Mouse (Mus musculus) heart, postnatal 10 days (tissue): ENCODE results near the gene Nefh. TPM values are rescaled to one million over a fixed set of nuclear protein-coding genes. Genes with fewer than 3 reads are reported as not detected.

ENCODE experiments used
- DNase-seq, 2 experiments: peaks; one replicate each; pipeline ENCODE4 v3.0.0; 2021
- intact Hi-C: fragments of 180-260 bp; cut with DNase I; formaldehyde crosslinking; loops from one replicate; pipeline ENCODE4 v1.15.1; 2025
- total RNA-seq, 2 experiments: library from RNA; stranded (reverse); gene quantifications; 2 replicates each; pipeline ENCODE4 v1.2.3; 2021

Gene Nefh
- under 1 TPM in 1 of 2 experiments, not detected in 1; 0.07 TPM for total RNA-seq

DNA sequence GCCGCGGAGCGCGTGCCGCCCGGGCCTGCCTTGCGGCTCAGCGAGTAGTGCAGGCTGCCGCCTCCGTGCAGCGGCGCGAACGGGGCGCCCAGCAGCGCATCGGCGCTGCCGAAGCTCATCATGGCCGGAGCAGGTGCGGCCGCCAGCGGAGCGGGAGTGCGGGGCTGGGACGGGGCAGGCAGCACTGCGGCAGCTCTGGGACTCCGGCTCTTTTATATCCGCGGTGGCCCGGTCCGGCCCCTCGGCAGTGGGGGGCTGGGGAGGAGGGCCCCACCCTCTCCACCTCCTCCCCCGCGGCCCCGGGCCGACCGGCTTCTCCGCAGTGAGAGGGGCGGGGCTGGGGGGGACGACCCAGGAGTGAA, at the start of gene Nefh:
TSS of gene Nefh (minus strand) at position 252 of the 362 bp plus-strand sequence.
- DNase-seq = no peak
- intact Hi-C loops = loop anchor here (2.0 kb wide), 1 partner anchor 27 kb away; no protein-coding TSS in a partner anchor

DNA sequence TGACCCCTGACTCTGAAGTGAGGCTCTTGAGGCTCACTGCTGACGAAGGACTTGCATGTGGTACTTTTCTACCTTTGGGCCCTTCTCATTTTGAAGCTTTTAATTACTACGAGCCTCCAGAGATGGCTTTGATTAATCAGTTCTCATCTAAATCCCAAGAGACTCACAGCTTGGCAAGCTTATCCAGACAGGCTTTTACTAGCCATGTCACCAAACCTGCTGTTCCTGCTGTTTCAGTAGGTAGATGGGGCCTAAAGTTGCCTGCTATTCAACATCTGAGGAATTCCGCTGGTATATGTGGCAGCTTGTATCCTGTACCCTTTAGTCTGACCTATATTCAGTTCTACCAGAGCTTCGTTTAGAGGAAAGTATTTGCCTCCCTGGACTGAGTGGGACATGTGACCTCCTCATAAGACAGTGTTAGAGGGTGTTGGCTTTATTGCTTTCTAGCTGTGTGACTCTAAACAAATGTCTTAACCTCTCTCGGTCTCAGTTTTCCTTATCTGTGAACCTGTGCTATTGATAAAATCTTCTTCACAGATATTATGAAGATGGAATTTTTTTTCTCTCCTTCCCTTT, 48.8 kb upstream of the Nefh start:
- intact Hi-C loops = no loop called here
- DNase-seq = no peak

DNA sequence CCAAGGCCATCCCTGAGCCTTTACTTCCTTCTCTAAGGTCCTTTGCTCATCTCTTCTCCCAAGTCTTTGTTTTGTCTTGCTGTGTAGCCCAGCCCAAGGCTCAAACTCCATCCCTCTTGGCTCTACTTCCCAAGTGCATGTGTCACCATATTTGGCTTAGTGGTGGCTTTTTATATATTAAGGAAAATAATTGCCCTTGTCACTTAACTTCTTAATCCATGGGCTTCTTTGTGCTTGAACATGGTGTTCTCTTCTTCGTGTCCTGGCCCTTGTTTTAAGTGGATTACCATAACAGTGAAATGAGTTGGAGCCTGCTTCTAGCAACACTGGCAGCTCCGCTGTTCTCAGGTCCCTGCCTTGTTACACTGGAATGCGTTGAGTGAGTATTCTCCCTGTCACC, 47.8 kb upstream of the Nefh start:
- intact Hi-C loops = no loop called here
- no peak for DNase-seq

DNA sequence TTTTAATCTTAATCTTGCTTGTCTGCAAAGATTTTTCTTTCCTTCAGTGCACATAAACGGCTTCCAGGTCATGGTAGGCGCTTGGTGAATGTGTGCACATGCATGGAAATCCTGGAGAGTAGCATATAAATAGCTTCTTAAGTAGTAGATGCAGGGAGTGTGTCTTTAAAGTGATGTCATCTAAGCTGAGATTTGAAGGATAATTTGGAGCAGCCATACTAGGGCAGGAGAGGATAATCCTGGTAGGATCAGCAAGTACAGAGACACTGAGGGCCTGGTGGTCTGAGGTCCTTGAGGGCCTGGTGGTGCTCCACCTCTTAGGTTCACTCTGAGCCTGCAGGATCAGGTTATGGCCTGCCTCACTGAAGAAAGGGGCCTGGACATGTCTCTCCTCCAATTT, 44.6 kb upstream of the Nefh start:
- intact Hi-C loops = no loop called here
- DNase-seq = no peak

DNA sequence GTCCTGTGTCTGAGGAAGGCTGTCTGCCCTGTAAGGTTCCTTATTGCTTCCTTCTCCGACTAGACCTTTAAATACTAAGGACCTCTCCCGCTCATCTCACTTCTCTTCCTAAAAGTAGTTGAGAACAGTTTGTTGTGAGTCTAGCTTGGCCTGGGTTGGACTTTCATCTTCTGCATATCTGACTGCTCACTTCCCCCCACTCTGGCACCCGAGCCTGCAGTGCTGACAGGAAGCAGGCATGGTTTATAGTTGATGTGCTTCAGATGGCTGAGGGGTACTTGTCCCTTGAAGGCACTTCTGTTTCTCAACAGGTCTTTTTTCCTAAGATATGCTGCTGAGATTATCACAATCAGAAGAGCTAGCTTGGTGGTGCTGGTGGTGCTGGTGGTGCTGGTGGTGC, 41.3 kb upstream of the Nefh start:
- intact Hi-C loops = no loop called here
- peak in 1 of 2 experiments; percentile 17 for DNase-seq

DNA sequence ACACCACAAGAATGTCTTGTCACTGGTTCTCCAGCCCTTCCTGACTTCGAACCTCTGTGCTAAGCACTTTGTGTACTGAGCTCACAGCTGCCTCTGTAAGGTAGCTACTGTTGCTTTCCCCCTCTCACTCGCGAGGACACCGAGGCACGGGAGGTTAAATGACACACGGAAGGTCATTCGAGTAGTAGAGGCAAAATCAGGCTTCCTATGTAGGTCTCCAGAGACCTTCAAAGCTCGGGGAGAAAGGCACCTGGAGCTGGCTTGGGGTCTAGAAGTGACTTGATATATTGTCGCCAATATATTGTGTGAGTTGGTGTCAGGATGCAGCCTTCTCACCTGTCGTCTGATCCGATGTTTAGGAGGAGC, 39.6 kb upstream of the Nefh start:
- DNase-seq = no peak
- intact Hi-C loops = no loop called here

DNA sequence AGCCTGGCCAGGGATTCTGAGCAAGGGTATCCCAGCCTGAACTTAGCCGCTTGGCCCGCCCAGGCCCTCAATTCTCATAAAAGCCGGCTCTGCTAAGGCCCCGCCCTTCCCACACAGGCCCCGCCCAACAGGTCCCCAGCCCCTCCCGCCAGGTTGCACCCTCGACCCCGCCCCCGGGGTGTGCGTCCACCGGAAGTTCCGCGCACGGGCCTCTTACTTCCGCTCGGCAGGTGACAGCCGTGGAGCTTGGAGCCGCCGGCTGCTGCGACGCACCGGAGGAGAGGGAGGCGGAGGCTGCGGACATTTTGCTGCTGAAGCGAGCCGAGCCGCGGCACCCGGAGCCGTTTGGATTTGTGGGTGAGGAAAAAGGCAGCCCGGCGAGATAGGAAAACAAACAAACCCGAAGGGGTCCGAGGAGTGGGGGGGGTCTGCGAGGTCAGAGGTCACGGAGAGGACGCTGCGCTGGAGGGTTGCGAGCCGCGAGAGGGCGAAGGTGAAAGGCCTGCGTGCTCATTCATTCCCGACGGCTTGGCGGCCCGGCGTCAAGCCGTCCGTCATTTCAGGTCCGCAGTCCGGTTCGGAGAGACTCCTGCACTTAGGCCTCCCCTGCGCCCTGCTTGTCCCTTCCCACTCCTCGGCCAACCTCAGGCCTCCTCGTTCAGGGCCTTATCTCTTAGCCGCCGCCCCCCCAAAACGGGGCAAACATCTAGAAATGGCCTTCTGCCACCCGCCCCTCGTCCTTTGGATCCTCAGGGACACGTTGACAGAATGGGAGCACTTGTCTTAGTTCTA, 39.0 kb upstream of the Nefh start, which contains the start of gene Ap1b1:
TSS of gene Ap1b1 (plus strand) at position 130 of the 792 bp plus-strand sequence.
- DNase-seq = peak; percentile 89 to 93
- intact Hi-C loops = no loop called here

DNA sequence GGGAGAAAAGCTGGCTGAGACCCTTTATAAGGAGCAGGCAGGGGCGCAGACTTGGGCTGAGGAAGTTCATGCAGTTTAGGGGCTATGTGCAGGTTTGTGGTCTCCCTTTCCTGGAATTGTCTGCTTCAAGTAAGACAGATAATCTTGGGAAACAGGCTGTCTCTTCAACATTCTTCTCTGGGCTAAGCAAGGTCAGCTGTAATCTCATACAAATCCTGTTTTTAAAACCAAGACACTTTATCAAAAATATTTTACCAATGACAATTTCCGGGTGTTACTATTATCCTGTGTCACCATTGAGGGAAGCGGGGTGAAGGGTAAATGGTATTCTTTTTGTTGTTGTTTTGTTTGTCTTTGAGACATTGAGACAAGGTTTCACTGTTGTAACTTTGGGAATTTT, 36.9 kb upstream of the Nefh start:
- intact Hi-C loops = no loop called here
- DNase-seq = no peak

DNA sequence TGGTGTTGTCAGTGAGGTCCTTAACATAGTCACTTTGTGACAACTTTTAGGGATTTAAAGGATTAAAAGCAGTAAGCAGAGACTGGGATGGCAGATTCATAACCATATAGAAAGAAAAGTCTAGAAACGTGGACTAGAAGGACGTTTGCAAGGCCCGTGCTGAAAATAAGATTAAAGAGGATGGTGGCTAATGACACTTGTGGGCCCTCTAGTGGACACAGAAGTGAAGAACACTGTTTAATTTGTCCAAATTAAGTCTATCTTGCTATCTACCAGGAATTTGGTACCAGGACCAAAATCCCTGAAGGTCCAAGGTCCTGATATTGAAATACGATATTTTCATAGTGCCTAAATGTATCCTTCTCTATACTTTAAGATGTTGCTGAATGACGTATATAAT, 36.4 kb upstream of the Nefh start:
- peak; percentile 34 to 57 for DNase-seq
- intact Hi-C loops = no loop called here

DNA sequence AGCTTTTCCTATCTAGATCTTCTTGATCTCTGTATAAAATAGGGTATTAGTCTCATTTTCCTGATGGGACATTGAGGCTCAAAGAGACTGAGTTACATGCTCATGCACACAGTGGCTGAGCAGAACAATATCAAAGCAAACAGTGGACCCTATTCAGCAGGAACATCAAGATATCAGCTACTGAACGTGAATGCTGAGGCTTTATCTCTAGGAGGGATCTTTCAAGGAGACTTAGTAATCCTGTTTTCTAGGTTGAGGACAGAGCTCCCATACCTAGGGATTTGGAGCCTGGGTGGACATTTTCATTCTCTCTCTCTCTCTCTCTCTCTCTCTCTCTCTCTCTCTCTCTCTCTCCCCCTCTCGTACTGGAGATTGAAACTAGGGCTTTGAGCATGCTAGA, 35.7 kb upstream of the Nefh start:
- DNase-seq = no peak
- intact Hi-C loops = no loop called here

DNA sequence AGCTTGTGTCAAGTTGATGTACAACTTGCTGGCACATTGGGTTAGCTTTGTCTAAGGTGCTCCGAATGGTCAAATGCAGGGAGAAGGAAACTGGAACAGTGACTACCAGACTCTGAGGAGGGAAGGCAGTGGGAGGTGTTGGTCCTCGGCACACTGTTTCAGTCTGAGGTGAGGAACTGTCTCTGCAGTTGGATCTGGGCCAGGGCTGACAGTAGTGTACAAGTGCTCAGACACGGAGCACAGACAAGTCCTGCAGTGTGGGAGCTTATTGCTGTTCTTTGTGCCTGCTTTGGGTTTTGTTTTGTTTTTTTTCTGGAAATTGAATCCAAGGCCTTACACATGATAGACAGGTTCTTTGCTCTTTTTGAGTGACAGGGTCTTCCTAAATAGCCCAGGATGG, 35.1 kb upstream of the Nefh start:
- DNase-seq = no peak
- intact Hi-C loops = no loop called here

DNA sequence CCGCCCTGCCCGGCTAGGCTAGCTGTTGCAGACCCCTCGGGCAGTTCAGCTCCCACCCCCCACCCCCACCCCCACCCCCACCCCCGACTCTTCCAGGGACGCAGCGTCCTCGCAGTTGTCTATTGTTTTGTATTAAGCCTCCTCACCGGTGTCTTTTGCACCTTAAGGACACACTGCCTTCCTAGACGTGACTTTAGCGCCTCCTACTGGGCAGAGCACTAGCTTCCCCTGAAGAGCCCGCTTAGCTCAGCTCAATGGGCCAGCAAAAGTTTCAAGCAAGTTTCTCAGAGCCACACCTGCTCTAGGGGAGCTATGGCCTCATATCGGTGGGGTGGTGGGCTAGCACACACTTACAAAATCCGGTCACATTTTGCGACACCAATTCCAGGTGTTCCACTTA, 27.8 kb upstream of the Nefh start:
- intact Hi-C loops = loop anchor here (1.0 to 2.0 kb wide), 2 partner anchors 29 to 59 kb away; no protein-coding TSS in a partner anchor
- DNase-seq = peak; percentile 71 to 83

DNA sequence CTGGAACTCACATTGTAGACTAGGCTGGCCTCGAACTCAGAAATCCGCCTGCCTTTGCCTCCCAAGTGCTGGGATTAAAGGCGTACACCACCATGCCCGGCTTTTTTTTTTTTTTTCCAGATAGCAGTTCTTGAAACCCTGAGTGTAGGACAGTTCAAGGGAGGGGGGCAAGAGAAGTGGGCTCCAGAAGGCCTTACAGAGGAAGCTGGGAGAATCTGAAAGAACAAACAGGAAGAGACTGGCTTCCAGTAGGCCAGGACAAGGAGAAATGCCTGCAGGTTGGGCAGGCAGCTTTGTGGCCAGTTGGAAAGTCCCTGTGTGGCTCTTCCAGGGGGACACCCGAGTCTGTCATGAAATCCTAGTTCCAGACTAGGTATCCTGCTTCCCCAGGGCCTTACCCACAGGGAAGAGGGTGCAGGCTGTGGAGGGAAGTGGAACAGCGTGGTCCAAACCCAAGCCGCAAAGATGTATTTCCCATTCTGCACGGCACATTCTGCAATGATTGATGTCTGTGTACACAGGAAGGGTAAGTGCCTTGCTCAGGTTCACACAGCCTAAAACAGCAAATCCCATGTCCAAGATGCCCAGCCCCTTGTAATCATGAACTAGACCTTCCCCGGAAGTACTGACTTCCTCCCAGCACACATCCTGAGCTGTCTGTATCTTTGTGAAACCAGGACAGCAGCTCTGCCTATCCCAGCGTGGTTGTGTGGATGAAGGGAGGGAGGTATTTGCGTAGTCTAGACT, 26.7 kb upstream of the Nefh start:
- peak in 1 of 2 experiments; percentile 15 for DNase-seq
- intact Hi-C loops = loop anchor here (1.0 to 2.0 kb wide), 2 partner anchors 28 to 58 kb away; no protein-coding TSS in a partner anchor

DNA sequence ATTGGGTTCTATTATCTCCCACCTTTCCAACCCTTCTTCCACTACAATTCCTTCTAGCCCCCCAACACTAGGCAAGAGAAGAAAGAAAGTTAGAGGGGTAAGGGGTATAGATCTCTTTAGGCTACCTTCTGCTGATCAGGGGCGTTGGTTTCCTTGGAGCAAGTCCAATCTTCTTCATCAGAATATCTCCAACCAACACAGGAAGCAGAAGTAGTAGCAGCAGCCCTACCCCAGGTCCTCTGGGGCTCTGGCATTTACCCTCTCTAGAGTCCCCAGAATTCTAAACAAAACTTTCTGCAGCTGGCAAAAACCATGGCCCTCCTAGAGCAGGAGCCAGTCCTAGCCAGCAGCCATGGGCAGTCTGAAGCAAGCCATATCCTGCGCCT, 26.0 kb upstream of the Nefh start:
- intact Hi-C loops = loop anchor here (2.0 kb wide), 1 partner anchor 27 kb away; no protein-coding TSS in a partner anchor
- DNase-seq = no peak

DNA sequence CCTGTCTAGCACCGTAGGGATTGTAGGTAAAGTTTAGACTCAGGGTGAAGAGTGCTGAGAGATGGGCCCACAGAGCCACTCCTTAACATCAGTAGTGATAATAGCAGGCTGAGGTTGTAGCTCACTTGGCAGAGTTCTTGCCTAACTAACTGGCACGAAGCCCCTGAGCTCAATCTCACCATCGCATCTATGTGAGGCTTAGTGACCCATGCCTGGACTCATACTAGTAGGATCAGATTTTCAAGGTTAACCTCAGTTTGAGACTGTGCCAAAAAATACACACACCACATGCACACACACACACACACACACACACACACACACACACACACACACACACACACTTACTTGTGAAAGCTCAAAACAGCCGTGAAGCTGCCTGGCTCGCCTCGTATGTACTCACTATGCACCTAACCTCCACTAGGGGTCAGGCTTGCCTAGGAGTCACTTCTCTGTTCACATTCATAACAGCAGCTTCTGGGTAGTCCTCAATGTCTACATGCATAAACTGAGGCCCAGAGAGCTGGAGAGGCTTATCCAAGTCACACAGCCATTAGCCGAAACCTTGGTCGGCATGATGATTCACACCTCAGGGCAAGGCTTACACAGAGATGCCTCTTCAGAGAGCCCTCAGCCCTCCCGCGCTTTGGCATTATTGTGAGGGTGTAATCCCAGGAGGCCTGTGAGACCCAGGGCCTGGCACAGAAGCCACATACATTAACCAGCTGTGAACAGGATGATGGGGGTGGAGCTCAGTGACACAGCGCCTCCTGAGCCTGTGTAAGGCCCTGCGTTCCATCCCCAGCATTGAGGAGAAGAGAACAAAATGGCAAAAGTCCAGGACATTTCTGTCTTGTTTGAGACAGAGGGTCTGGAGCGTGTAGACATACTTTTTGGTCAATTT, 25.4 kb upstream of the Nefh start:
- intact Hi-C loops = no loop called here
- peak; percentile 65 to 77 for DNase-seq

DNA sequence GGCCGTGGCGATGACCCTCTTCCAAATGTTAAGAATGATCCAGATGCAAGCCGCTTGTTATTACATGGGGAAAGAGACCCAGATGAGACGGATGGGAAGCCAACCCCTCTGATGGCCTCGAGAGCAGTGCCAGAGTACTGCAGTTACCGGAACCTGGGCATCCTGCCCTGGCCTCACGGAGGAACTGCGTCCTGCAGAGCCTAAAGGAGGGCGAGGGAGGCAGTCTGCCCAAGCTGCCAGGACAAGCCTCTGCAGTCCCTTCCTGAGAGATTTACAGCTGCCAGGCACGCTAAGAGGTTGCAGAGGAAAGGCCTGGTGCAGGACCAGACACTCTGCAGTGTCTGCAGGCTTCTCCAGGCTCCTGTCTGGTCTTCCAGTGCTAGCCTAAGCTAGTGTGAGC, 20.5 kb upstream of the Nefh start:
- DNase-seq = peak; percentile 43 to 53
- intact Hi-C loops = no loop called here

DNA sequence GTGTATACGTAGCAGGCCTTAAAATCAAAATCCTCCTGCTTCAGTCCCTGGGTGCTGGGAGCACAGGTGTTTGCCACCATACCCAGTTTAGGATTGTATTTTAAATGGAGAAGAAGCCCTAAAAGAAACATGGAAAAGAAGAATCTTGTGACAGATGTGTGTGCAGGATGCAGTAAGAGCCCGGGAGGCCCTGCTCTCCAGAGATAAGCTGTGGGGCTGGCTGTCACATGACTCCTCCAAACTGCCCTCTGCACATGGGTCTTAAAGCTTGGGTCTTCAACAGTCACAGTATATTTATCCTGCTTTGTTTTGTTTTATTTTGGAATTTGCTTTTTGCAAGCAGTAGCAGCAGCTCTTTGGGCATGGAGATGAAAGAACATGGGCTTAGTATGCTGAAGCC, 19.7 kb upstream of the Nefh start:
- intact Hi-C loops = no loop called here
- no peak for DNase-seq

DNA sequence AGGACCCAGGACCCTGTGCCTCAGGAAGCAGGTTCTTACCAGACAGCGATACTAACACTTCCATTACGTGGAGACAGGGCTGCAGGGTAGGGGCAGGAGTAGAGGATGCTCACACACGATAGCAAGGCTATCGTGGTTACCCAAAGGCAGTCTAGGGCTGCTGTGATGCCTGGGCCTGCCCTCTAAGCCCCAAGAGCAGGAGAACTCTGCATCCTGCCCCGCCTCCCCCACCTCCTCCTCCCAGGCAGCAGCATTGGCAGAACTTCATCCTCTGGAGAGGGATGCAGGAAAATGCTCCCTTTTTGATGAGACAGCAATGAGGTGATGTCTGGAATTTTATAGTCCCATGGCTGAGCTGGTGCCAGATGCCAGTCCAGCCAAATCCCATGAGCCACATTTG, 19.0 kb upstream of the Nefh start:
- intact Hi-C loops = no loop called here
- no peak for DNase-seq

DNA sequence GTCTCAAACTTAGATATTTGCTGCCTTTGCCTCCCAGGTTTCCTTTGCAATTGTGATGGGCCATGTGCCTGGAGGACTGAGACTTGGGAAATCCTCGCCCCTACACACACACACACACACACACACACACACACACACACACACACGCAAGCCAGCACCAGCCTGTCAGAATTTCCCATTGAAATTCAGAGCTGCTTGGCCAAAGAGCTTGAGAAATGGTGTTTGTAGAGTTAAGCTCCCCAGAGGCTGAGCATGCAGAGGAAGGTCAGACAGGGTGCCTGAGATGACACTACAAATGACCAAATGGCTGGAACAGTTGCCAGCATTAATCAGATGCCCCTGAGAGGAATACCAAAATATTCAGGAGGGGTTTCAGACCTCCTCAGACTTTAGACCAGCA, 18.5 kb upstream of the Nefh start:
- intact Hi-C loops = no loop called here
- no peak for DNase-seq

DNA sequence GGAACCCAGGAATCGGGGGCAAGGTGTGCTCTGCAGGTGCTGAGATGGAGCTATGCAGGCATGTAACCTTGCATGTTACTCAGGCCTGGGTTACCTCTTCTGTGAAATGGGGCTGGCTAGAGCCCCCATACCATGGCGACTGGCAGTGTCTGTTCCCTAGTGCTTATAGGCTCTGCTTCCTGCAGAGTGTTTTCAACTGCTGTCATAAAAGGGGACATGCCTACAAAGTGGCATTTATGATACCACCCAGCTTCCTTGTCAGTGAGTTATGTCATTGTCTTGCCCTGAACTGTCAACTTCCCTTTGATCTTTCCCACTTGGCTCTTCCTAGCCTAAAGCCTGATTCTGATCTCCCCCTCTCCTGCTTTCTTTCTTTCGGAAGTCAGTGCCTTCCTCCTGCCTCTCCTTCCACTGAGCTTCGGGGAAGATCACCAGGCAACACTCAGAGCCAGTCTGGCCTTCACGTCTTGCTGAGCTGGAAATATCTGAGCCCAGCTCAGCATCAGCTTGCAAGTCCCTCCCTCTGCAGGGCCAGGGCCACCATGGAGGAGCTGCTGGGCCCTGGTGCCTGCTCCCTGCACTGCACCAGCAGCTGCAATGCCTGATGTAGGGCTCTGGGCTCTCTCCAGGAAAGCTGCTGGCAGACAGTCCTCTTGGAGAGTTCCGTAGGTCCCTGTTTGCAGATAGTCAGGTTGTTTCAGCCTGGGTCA, 15.4 kb upstream of the Nefh start:
- no peak for DNase-seq
- intact Hi-C loops = no loop called here
